Mouse (Mus musculus) layer of hippocampus, postnatal 36 days (tissue): Measurements from ENCODE around the gene Evpl. TPM values are rescaled to one million over a fixed set of nuclear protein-coding genes. Genes with fewer than 3 reads are reported as not detected.

ENCODE experiments used
- DNase-seq, 2 experiments: peaks; one replicate each; pipeline ENCODE4 v3.0.0; 2022
- total RNA-seq, 2 experiments: library from RNA; stranded (reverse); gene quantifications; 2 replicates each; pipeline ENCODE4 v1.2.3; 2021

Evpl gene
- total RNA-seq, 2 experiments from 2014 or later: 0.25 to 0.85 TPM

GRCm38 (mm10) chr11:116213877-116214510 lies 23.9 kb downstream of the Evpl start:
- no peak for DNase-seq

DNA sequence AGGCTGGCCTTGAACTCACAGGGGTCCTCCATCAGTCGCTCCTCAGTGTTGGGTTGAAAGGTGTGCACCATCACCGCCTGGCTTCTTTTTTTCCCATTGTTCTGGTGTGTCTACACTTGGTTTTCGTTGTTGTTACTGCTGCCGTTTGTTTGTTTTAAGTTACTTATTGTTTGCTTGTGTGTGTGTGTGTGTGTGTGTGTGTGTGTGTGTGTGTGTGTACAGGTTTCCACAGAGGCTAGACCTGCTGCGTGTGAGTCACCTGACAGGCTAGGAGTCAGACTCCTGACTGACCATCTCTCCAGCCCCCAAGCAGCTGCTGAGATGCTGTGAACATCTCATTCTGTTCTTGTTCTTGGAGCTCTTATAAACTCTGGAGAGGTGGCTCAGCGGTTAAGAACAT lies 25.0 kb downstream of the Evpl start:
- no peak for DNase-seq

GRCm38 (mm10) chr11:116210696-116211095 lies 27.2 kb downstream of the Evpl start:
- no peak for DNase-seq

- no peak for DNase-seq
Measured at GRCm38 (mm10) chr11:116209257-116209656, 28.6 kb downstream of the Evpl start.

DNA sequence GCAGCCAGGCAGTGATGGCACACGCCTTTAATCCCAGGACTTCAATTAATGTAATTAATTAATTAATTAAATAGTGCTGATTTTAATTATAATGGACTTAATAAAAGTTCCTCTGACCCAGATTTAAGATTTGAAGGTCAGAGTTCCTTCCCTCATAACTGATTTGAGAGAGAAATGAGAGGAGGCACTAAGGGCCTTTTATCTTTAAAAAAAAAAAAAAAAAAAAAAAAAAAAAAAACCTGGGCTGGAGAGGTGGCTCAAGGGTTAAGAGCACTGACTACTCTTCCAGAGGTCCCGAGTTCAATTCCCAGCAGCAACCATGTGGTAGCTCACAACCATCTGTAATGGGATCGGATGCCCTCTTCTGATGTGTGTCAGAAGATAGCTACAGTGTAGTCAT lies 29.2 kb downstream of the Evpl start:
- no peak for DNase-seq

DNA sequence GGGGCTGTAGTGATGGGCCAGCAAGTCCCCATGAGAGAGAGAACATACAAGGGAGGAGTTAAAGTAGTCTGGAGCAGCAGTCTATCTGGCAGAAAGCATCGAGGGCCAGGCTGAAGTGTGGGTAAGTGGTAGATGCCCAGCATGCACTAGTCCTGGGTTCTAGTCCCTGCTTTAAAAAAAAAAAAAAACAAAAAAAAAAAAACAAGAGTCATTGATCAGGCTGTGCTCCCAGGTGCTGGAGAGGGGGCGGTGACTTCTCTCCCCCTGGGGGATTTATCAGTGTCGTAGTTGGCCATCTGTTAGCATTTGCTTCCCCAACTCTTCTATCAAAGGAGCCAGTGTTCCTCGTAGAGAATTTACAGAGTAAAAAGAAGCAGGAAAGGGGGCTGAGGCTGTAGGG lies 31.2 kb downstream of the Evpl start:
- no peak for DNase-seq

DNA sequence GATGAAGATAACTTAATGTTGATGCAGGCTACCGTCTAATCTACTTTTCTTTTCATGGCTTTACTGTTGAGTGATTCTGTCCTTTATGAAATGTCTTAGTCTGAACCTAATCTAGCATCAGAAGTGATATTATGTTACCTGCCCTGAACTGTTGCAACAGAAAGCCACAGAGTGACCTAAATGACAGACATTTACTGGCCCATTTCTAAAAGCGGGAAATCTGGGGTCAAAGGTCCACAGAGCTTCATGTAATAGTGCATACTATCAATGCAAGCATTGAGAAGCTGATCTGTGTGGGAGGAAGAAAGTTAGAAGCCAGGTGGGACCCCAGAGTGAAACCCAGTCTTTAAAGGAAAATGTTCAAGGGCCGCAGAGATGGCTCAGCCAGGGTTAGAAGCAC lies 34.7 kb downstream of the Evpl start:
- no peak for DNase-seq

GRCm38 (mm10) chr11:116201151-116201550 lies 36.7 kb downstream of the Evpl start:
- DNase-seq: no peak

DNA sequence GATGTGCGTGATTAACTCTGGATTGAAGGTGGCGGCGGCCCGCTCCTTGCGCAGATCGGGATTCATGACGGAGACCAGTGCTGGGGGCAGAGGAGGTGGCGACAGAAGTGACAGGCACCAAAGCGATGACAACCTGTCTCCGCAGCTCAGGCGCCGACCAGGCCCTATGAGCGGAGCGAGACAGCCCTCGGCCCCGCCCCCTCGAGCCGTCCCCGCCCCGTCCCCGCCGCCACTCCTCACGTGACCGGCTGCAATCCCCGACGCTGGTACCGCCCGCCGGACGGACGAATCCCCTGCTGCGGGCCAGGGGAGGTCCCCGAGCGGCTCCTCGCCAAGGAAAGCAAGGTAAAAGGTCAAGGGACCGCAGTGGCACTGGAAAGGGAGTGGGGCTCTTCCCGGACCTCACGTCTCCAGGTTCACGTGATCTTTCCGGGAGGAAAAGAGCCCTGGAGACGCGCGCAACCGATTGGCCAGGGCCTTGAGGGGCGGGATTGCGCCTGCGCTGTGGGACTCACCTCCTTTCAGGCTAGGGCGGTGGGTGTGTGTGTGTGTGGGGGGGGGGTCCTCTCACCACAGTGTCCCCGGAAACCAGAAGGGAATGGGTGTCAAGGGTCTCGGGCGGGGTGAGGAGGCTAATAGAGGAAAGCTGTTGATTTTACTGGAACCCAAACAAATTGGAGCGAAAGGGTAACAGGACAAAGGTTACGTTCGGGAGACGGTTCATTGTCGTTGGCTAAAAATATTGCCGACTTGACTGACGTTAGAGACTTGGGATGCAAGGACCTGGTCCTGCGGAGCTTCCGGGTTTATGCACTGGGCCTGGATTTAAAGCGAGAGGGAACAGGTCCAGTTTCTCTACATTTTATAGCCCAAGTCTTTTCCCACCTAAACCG lies 39.0 kb downstream of the Evpl start, which contains the start of the genes Ten1 and Acox1:
Gene Ten1, plus strand, starts transcription at position 217 of the 893 bp plus-strand sequence.
Gene Acox1, minus strand, starts transcription at position 407 of the 893 bp plus-strand sequence.
- DNase-seq: peak; percentile 96

DNA sequence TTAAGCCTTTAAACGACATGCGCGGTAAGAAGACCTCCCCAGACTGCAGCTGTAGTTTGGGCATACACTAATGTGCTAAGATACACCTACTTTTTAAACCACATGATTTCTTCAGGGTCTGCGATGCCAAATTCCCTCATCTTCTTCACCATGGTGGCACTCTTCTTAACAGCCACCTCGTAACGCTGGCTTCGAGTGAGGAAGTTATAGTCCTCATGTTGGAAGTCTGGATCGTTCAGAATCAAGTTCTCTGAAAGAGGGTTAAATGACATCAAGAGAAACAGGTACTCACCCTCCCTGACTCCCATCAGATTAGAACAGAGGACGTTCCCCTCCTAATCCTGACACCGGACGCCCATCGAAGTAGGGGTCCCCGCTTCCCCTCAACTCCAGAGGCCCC lies 39.7 kb downstream of the Evpl start:
- DNase-seq: no peak

DNA sequence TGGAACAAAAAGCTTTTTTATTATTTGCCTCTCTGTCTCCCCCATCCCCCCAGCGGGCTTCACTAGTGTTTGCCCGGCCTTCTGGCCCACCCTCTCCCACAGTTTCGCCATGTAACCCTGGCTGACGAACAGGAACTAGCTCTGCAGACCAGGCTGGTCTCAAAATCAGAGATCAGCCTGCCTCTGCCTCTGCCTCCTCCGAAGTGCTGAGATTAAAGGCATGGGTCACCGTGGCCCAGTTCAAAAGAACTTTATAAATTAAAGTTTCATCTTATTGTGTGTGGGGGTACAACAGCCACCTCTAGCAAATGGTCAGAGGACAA lies 40.3 kb downstream of the Evpl start:
- DNase-seq: no peak

DNA sequence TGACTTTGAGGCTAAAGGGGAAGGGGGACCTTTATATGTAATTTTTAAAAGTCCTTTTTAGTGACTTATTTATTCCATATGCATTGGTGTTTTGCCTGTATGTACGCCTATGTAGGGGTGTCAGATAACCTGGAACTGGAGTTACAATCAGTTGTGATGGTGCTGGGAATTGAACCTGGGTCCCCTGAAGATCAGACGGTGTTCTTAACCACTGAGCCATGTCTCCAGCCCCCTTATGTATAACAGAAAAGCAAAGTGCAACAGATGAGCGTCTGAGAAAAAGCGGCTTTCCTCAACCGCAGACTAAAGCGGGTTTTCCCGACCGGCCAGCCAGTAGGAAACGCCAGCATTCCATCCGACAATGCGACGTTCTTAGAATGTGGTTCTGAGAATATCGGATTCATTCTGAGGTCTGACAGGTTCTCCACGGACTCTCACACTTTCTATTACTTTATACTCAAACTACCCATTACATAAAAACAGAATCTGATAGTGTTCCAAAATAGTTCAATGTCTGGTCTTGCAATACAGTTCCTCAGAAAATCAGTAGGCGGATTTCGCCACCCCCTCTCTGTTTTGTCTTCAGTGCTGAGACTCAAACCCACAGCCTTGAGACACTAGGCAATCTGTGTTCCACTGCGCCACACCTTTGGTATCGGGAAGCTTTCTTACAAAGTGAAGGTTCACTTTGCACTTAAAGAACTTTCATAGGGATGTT lies 40.9 kb downstream of the Evpl start:
- no peak for DNase-seq

DNA sequence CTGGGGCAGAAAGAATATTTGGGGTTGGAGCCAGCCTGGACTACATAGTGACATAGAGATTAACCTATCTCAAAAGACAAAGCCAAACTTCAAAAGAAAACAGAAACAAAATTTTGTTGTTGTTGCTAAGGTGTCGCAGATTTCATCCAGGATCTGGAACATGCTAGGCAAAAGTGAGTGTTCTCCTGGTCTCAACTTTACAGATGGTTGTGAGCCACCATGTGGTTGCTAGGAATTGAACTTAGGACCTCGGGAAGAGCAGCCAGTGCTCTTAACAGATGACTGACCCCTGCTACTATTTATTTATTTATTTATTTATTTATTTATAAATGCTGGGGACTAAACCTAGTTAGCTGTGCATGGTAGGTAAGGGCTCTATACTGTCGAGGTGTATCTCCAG lies 41.5 kb downstream of the Evpl start:
- DNase-seq: no peak

GRCm38 (mm10) chr11:116195252-116195651 lies 42.6 kb downstream of the Evpl start:
- DNase-seq: no peak

- no peak for DNase-seq
Measured at GRCm38 (mm10) chr11:116194619-116195018, 43.3 kb downstream of the Evpl start.

DNA sequence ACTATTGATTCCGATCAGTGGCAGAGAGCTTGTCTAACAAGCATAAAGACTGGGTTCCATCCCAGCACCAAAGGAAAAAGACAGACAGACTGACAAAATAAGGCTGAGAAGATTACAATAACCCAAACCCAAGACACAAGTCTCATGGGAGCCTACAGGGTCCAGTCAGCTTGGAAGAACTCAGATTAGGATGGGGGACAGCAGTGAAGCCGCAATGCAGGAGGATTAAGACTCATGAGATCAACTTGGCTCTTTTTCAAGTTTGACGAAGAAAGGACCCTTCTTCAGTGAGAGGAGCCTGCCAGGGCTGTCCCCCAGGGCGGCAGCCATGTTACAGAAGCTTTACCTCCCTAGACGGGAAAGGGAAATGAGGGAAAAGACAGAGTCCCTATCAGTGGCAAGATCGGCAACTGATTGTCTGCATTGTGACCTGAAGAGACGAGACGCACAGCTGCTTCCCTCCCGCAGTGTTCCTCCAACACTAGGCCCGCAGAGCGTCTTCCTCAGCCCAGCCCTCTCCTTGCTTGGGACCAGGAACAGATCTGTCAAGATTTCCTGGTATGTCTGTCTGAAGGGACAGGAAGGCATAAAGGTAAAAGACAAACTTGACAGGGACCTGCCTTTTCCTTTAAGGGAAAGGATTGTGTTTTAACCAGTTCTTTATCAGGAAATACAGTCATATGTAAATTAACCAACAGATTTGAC lies 50.5 kb downstream of the Evpl start:
- DNase-seq: no peak

GRCm38 (mm10) chr11:116186360-116186759 lies 51.5 kb downstream of the Evpl start:
- no peak for DNase-seq

- DNase-seq: no peak
Measured at GRCm38 (mm10) chr11:116185836-116186235, 52.0 kb downstream of the Evpl start.

GRCm38 (mm10) chr11:116178411-116179121 lies 59.3 kb downstream of the Evpl start:
- DNase-seq: no peak

DNA sequence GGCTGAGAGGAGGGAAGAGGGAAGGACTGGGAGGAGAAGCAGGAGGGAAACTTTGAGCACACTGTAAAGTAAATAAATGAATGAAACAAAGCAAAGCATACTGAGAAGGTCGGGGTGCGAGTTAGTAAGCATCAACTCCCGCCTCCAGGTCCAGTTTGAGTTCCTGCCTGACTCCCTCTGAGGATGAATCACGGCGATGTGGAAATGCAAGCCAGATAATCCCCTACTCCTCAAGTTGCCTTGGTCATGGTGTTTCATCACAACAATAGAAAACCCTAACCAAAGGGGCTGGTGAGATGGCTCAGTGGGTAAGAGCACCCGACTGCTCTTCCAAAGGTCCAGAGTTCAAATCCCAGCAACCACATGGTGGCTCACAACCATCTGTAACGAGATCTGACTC lies 61.9 kb downstream of the Evpl start:
- no peak for DNase-seq

DNA sequence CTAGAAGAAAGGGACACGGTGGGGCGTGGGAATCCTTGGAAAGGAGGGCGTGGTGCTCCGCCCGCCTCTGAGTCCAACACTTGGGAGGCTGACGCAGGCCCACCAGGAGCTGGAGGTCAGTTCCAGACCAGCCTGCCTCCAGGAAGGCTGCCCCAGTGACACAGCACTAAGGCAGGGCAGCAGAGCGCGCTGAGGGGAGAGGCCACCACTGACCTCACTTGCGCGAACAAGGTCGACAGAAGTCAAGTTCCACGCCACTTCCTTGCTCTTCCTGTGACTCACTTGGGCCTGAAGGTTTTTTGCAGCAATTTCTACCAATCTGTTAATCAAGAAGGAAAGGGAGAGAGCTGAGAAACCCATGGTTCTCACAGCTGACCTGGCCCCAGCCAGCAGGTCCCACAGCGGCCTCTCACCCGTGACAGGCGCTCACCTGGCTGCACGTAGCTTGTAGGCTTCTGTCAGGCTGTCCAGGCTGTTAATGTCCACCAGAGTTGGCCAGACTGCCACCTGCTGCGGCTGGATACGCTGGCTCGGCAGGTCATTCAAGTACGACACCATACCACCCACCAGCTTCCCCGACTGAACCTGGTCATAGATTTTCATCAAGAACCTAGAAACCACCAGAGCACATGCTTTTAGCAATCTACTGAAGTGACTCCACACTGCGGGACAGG lies 63.0 kb downstream of the Evpl start:
- DNase-seq: no peak
